In the genomic region with DNA sequence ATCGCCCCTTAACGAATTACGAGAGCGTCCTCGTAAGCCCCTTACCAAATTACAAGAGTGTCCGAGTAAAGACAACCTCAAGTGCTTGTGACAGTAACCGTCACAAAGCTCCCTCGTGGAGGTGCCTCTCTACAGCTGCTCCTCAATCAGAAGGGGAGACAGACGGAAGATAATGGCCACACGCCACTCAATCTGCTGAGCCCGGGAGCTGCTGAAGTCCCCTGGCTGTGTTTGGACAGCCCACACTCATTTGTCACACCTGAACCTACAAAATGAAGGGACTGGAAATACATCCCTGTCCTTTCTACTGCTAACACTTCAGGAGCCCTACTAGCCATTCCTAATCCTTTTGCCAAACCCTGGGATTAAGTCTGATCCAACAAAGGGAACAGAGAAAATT, we compare ENCODE assay signal across 13 mouse cellular contexts. TPM values are rescaled to one million over a fixed set of nuclear protein-coding genes. Genes with fewer than 3 reads are reported as not detected.
"Had no signal": no experiment of that assay in that cellular context is flagged by ENCODE, and none has a peak within 500 bp of the region (broad histone marks: within the 10 kb centered on the region; RNA-seq: fewer than 3 reads in every experiment).

No protein-coding gene starts in this region.

- H3K9me3 ChIP-seq: limb, embryonic 13.5 days had no signal

- DNase-seq: kidney, adult 11 months; kidney, adult 9 months; kidney, postnatal 36 days; left cerebral cortex, postnatal 4 days; lung, adult 18-20 months; right cerebral cortex, postnatal 4 days; spleen, adult 18-20 months; thymus, adult 18-20 months; thymus, postnatal 14 days had no signal

- H3K9ac ChIP-seq: limb, embryonic 13.5 days; liver, embryonic 14.5 days had no signal

- H3K4me2 ChIP-seq: limb, embryonic 13.5 days had no signal

- H3K4me3 ChIP-seq: limb, embryonic 13.5 days had no signal

- H3K27ac ChIP-seq: kidney, postnatal 0 days; limb, embryonic 13.5 days; liver, embryonic 14.5 days had no signal

RNA-seq across cellular contexts. Expression of gene Sgo2a, which starts 54.0 kb away (rescaled TPM):
- polyA plus RNA-seq: liver, adult 2 months had no signal
